In genomic region chr16:13440468-13440867, GRCm38 (mm10) we compare ENCODE assay signal across 8 mouse cellular contexts.
DNase-seq lines count a peak whose midpoint lies in the region; ATAC-seq and TF ChIP-seq lines count a peak whose summit lies in the region.
"Had no signal": no experiment of that assay in that cellular context is flagged by ENCODE, and none has a peak within 500 bp of the region (broad histone marks: within the 10 kb centered on the region; RNA-seq: fewer than 3 reads in every experiment).

No protein-coding gene starts in this region.

- no peak overlapping the region for H3K27ac ChIP-seq in left cerebral cortex, adult 2 months
- no peak overlapping the region for H3K27ac ChIP-seq in MEL (ENCODE audit: control insufficient read depth, low read depth, low read length)

- no peaks in the 10 kb centered on the region for H3K27me3 ChIP-seq in MEL (ENCODE audit: control insufficient read depth in 1 of 2, insufficient read depth in 2 of 2, low read length in 2 of 2)

- 0 out of 2 replicates have a peak, but pooled peaks have one; percentile 40 for ATAC-seq in monocyte, adult 5-6 weeks (replicated peaks; ENCODE audit: insufficient number of reproducible peaks, low FRiP score, low TSS enrichment, poor library complexity, severe bottlenecking)

- no peak for TF ChIP-seq POLR2A in MEL (IDR thresholded peaks at IDR 0.05; ENCODE audit: control insufficient read depth in 1 of 2, insufficient read depth in 1 of 2, low read depth in 1 of 2, low read length in 2 of 2, poor library complexity in 1 of 2)

- H3K4me3 ChIP-seq in left cerebral cortex, adult 2 months = no peak overlapping the region
- H3K4me3 ChIP-seq in MEL (ENCODE audit: control insufficient read depth in 1 of 2, insufficient read depth in 1 of 2, low read depth in 2 of 2, low read length in 2 of 2) = no peak overlapping the region
- H3K4me3 ChIP-seq: megakaryocyte, embryonic 14.5 days had no signal

- peak; percentile 33 to 47 for DNase-seq in left cerebral cortex, adult 2 months (ENCODE audit: extremely low spot score in 1 of 2, low spot score in 2 of 2)
- no peak for DNase-seq in left cerebral cortex, adult 9 months (ENCODE audit: low spot score in 2 of 2)
- DNase-seq in MEL (ENCODE audit: low read depth, low spot score) = peak; percentile 83
- peak; percentile 46 for DNase-seq in c-Kit-positive CD71-positive TER-119-positive erythroid progenitor cells, embryonic 14.5 days (ENCODE audit: low spot score)
- DNase-seq in induced T-regulatory cell, adult 2 months (ENCODE audit: low read depth) = peak; percentile 80
- DNase-seq in layer of hippocampus, adult 18-20 months (ENCODE audit: low spot score in 2 of 2) = no peak

- TF ChIP-seq EP300 in MEL (IDR thresholded peaks at IDR 0.05; ENCODE audit: low read depth in 1 of 2, low read length in 2 of 2) = no peak

- peak; percentile 80 for TF ChIP-seq CTCF in left cerebral cortex, adult 2 months (IDR thresholded peaks at IDR 0.05)
- TF ChIP-seq CTCF in MEL (IDR thresholded peaks at IDR 0.05 in 2 of 3, conservative IDR thresholded peaks at IDR 0.05 in 1 of 3; ENCODE audit: control insufficient read depth in 1 of 3, insufficient read depth in 1 of 3, low read depth in 2 of 3, low read length in 3 of 3, poor library complexity in 1 of 3, severe bottlenecking in 1 of 3) = peak; percentile 85 to 95 (median 91)

- peaks cover 2 to 21% of the 10 kb centered on the region in 2 experiments; a peak in 3 of 4 replicates for H3K4me1 ChIP-seq in MEL (ENCODE audit: control insufficient read depth in 1 of 2, insufficient read depth in 2 of 2, low read length in 2 of 2)

- intact Hi-C loops in left cerebral cortex, adult 2 months (cut with DNase I) = no loop called here

- TF ChIP-seq RAD21 in MEL (IDR thresholded peaks at IDR 0.05; ENCODE audit: low read depth, low read length) = peak; percentile 91

- H3K9ac ChIP-seq in MEL (ENCODE audit: control insufficient read depth, low read depth, low read length, poor library complexity, severe bottlenecking) = no peak overlapping the region

- no peaks in the 10 kb centered on the region for H3K9me3 ChIP-seq in MEL (replicated peaks; ENCODE audit: insufficient read depth, low read length)
- H3K9me3 ChIP-seq: megakaryocyte, embryonic 14.5 days had no signal

- H3K79me2 ChIP-seq in MEL (ENCODE audit: control insufficient read depth, insufficient read depth, low read length, poor library complexity) = no peaks in the 10 kb centered on the region; the same call in 1 of the 2 replicates

- peaks cover 0 to 9% of the 10 kb centered on the region in 2 experiments; a peak in 2 of 4 replicates for H3K36me3 ChIP-seq in MEL (ENCODE audit: control insufficient read depth in 1 of 2, insufficient read depth in 2 of 2, low read length in 2 of 2)

TF ChIP-seq in MEL, 35 proteins besides CTCF, POLR2A, EP300 and RAD21:
- TF ChIP-seq USF1 (IDR thresholded peaks at IDR 0.05; ENCODE audit: low read depth, low read length) = 0 out of 2 replicates have a peak, but pooled peaks have one; percentile 27
- no peak for TF ChIP-seq CHD2 (IDR thresholded peaks at IDR 0.05; ENCODE audit: low read length)
- TF ChIP-seq SIN3A (IDR thresholded peaks at IDR 0.05; ENCODE audit: low read length) = peak; percentile 77
- 0 out of 2 replicates have a peak, but pooled peaks have one; percentile 34 for TF ChIP-seq MAX (IDR thresholded peaks at IDR 0.05; ENCODE audit: low read length)
- peak; percentile 84 for TF ChIP-seq ZC3H11A (IDR thresholded peaks at IDR 0.05; ENCODE audit: low read depth, low read length)
- no peak for TF ChIP-seq ZKSCAN1 (IDR thresholded peaks at IDR 0.05; ENCODE audit: low read depth, low read length)
- no peak for TF ChIP-seq ELF1 (IDR thresholded peaks at IDR 0.05; ENCODE audit: low read depth, low read length)
- 0 out of 2 replicates have a peak, but pooled peaks have one; percentile 24 for TF ChIP-seq TCF12 (IDR thresholded peaks at IDR 0.05; ENCODE audit: low read depth, low read length)
- peak; percentile 95 for TF ChIP-seq SMC3 (IDR thresholded peaks at IDR 0.05; ENCODE audit: low read depth, low read length)
- TF ChIP-seq ETS1 (IDR thresholded peaks at IDR 0.05; ENCODE audit: low read depth, low read length) = no peak
TF ChIP-seq in MEL: peak in this region for 6.

Comparison
In these comparisons a context has a peak if more than half of its experiments do, and no peak if none do; other contexts are left out.
1. DNase-seq: peak in left cerebral cortex, adult 2 months (2 of 2), MEL (single experiment), c-Kit-positive CD71-positive TER-119-positive erythroid progenitor cells, embryonic 14.5 days (single experiment) and induced T-regulatory cell, adult 2 months (single experiment); none in left cerebral cortex, adult 9 months (0 of 2) and layer of hippocampus, adult 18-20 months (0 of 2).